Mouse (Mus musculus) adrenal gland, adult 18-20 months (tissue): Measurements from ENCODE around the gene 6430550D23Rik. TPM values are rescaled to one million over a fixed set of nuclear protein-coding genes. Genes with fewer than 3 reads are reported as not detected.

ENCODE experiments used
- total RNA-seq, 2 experiments: library from RNA; stranded (reverse); gene quantifications; 1 replicate in 1 of 2; 2 replicates in 1 of 2; pipeline ENCODE4 v1.2.3; 2021

The 6430550D23Rik gene
- total RNA-seq, 2 experiments from 2014 or later = 1.2 to 2.0 TPM

Other genes starting within 250 kb of the 6430550D23Rik start
- gene Mmp24, start 232.6 kb downstream of the 6430550D23Rik start, total RNA-seq = 1 to 10 TPM; 1.2 to 2.3 TPM
- 100 to 1,000 TPM; 171 to 240 TPM for gene BC029722, start 188.6 kb downstream of the 6430550D23Rik start, total RNA-seq
- gene Eif6, start 181.1 kb downstream of the 6430550D23Rik start, total RNA-seq = 100 to 1,000 TPM; 131 to 138 TPM
- not detected for gene Fam83c, start 173.1 kb downstream of the 6430550D23Rik start, total RNA-seq
- gene Uqcc1, start 77.7 kb downstream of the 6430550D23Rik start, total RNA-seq = 100 to 1,000 TPM; 122 to 139 TPM
- gene Gm15557, start 67.2 kb downstream of the 6430550D23Rik start, total RNA-seq = not detected
- under 1 TPM in 1 of 2 experiments, not detected in 1; 0.38 TPM for gene Gdf5, start 62.6 kb downstream of the 6430550D23Rik start, total RNA-seq
- 10 to 100 TPM in 1 of 2 experiments, 1 to 10 TPM in 1; 9.9 to 10.7 TPM for gene Cep250, start 51.5 kb downstream of the 6430550D23Rik start, total RNA-seq
- 100 to 1,000 TPM; 215 to 227 TPM for gene Ergic3, start 68 bp upstream of the 6430550D23Rik start, total RNA-seq
- gene Fer1l4, start 45.0 kb upstream of the 6430550D23Rik start, total RNA-seq = not detected
- gene Spag4, start 57.2 kb upstream of the 6430550D23Rik start, total RNA-seq = 1 to 10 TPM; 4.2 to 9.3 TPM
- gene Cpne1, start 104.0 kb upstream of the 6430550D23Rik start, total RNA-seq = 10 to 100 TPM; 36.1 to 37.2 TPM
- gene Rbm12, start 104.0 kb upstream of the 6430550D23Rik start, total RNA-seq = 10 to 100 TPM; 22.1 to 29.7 TPM
- gene Gm28036, start 119.1 kb upstream of the 6430550D23Rik start, total RNA-seq = 10 to 100 TPM; 25.4 to 28.6 TPM
- 100 to 1,000 TPM; 346 to 350 TPM for gene Romo1, start 136.1 kb upstream of the 6430550D23Rik start, total RNA-seq
- 10 to 100 TPM; 80.4 to 90.4 TPM for gene Nfs1, start 136.2 kb upstream of the 6430550D23Rik start, total RNA-seq
- 100 to 1,000 TPM; 283 to 382 TPM for gene Rbm39, start 172.3 kb upstream of the 6430550D23Rik start, total RNA-seq
- 10 to 100 TPM; 32.3 to 42.2 TPM for gene Phf20, start 188.5 kb upstream of the 6430550D23Rik start, total RNA-seq